Mouse (Mus musculus): Measurements from ENCODE around the gene Heatr6.

GRCm38 (mm10) chr11:83796980-83797608 lies 43.6 kb downstream of the Heatr6 start:
- no peak for TF ChIP-seq CTCF (IDR thresholded peaks at IDR 0.05; ENCODE audit: borderline replicate concordance, control insufficient read depth, extremely low read depth, insufficient read depth, low read length, poor library complexity)
- TF ChIP-seq POLR2A (IDR thresholded peaks at IDR 0.05; ENCODE audit: control insufficient read depth, extremely low read depth, insufficient read depth, low read length, poor library complexity), result no peak
